Mouse (Mus musculus) layer of hippocampus, adult 9-10 months (tissue): ENCODE results near the gene Exoc4.

Experiments
- DNase-seq: peaks from one replicate; pipeline ENCODE4 v3.0.0; 2022; ENCODE audit warnings: low spot score

Exoc4 gene

GRCm38 (mm10) chr6:33310486-33310885 lies 61.6 kb downstream of the Exoc4 start:
- DNase-seq, result no peak

GRCm38 (mm10) chr6:33322849-33323248 lies 74.0 kb downstream of the Exoc4 start:
- DNase-seq, result no peak

- DNase-seq, result no peak
Observed at GRCm38 (mm10) chr6:33323386-33323785, 74.5 kb downstream of the Exoc4 start.

GRCm38 (mm10) chr6:33328326-33328725 lies 79.4 kb downstream of the Exoc4 start:
- no peak for DNase-seq

GRCm38 (mm10) chr6:33347088-33347775 lies 98.3 kb downstream of the Exoc4 start:
- DNase-seq, result no peak

GRCm38 (mm10) chr6:33361613-33362012 lies 112.7 kb downstream of the Exoc4 start:
- DNase-seq, result peak; percentile 11

- DNase-seq, result no peak
Observed at GRCm38 (mm10) chr6:33380517-33380916, 131.6 kb downstream of the Exoc4 start.

- no peak for DNase-seq
Observed at GRCm38 (mm10) chr6:33382176-33382575, 133.3 kb downstream of the Exoc4 start.

- no peak for DNase-seq
Observed at GRCm38 (mm10) chr6:33392020-33392419, 143.1 kb downstream of the Exoc4 start.

GRCm38 (mm10) chr6:33399491-33399890 lies 150.6 kb downstream of the Exoc4 start:
- no peak for DNase-seq

- no peak for DNase-seq
Observed at GRCm38 (mm10) chr6:33401161-33401560, 152.3 kb downstream of the Exoc4 start.

GRCm38 (mm10) chr6:33405562-33406275 lies 156.8 kb downstream of the Exoc4 start:
- no peak for DNase-seq

- DNase-seq, result no peak
Observed at GRCm38 (mm10) chr6:33409586-33409985, 160.7 kb downstream of the Exoc4 start.

GRCm38 (mm10) chr6:33425007-33425406 lies 176.1 kb downstream of the Exoc4 start:
- DNase-seq, result no peak

- no peak for DNase-seq
Observed at GRCm38 (mm10) chr6:33431207-33431787, 182.4 kb downstream of the Exoc4 start.

- no peak for DNase-seq
Observed at GRCm38 (mm10) chr6:33440508-33440907, 191.6 kb downstream of the Exoc4 start.

- no peak for DNase-seq
Observed at GRCm38 (mm10) chr6:33453810-33454209, 204.9 kb downstream of the Exoc4 start.

- no peak for DNase-seq
Observed at GRCm38 (mm10) chr6:33454354-33454753, 205.5 kb downstream of the Exoc4 start.

- DNase-seq, result no peak
Observed at GRCm38 (mm10) chr6:33455238-33455637, 206.4 kb downstream of the Exoc4 start.

- no peak for DNase-seq
Observed at GRCm38 (mm10) chr6:33464862-33465261, 216.0 kb downstream of the Exoc4 start.

GRCm38 (mm10) chr6:33465392-33465791 lies 216.5 kb downstream of the Exoc4 start:
- no peak for DNase-seq

- DNase-seq, result no peak
Observed at GRCm38 (mm10) chr6:33466168-33466839, 217.4 kb downstream of the Exoc4 start.

- no peak for DNase-seq
Observed at GRCm38 (mm10) chr6:33468480-33468879, 219.6 kb downstream of the Exoc4 start.
